Mouse (Mus musculus): ENCODE measurements around the gene Ugdh.

GRCm38 (mm10) chr5:65438041-65438440 lies 2.3 kb upstream of the Ugdh start:
- no peak for TF ChIP-seq CTCF (IDR thresholded peaks at IDR 0.05; ENCODE audit: control insufficient read depth, insufficient read depth, low read length)
- TF ChIP-seq POLR2A (IDR thresholded peaks at IDR 0.05; ENCODE audit: borderline replicate concordance, control insufficient read depth, low read depth, low read length) = no peak

Data from bone marrow, adult 2 months (tissue).